Mouse (Mus musculus) T-helper 17 cell (primary cell): ENCODE measurements around the gene Tox2.

ENCODE experiments used
- in situ Hi-C, 2 experiments: fragments of 300-600 bp; cut with MboI, MseI; formaldehyde crosslinking; loops; 1 replicate in 1 of 2; 2 replicates in 1 of 2; pipeline ENCODE4 v1.15.1; 2025; ENCODE audit warnings: high pct_unique_total_duplicates in 2 of 2

The Tox2 gene

GRCm38 (mm10) chr2:163303037-163303436 is 100.1 kb downstream of the Tox2 start:
- in situ Hi-C loops, result no loop called here

- in situ Hi-C loops, result no loop called here
Measured at GRCm38 (mm10) chr2:163309376-163309775, 106.5 kb downstream of the Tox2 start.

GRCm38 (mm10) chr2:163310163-163310688 is 107.3 kb downstream of the Tox2 start:
- in situ Hi-C loops, result no loop called here

GRCm38 (mm10) chr2:163317281-163317680 is 114.4 kb downstream of the Tox2 start:
- in situ Hi-C loops, result no loop called here

GRCm38 (mm10) chr2:163318777-163319176 is 115.9 kb downstream of the Tox2 start:
- in situ Hi-C loops, result no loop called here

GRCm38 (mm10) chr2:163323163-163323562 is 120.2 kb downstream of the Tox2 start:
- in situ Hi-C loops, result no loop called here

- in situ Hi-C loops, result loop anchor here (5.0 kb wide), 1 partner anchor 233 kb away; no protein-coding TSS in a partner anchor
Measured at GRCm38 (mm10) chr2:163330742-163331141, 127.8 kb downstream of the Tox2 start.

GRCm38 (mm10) chr2:163331423-163331822 is 128.5 kb downstream of the Tox2 start:
- in situ Hi-C loops, result loop anchor here (5.0 kb wide), 1 partner anchor 234 kb away; no protein-coding TSS in a partner anchor

- in situ Hi-C loops, result loop anchor here (5.0 kb wide), 1 partner anchor 235 kb away; no protein-coding TSS in a partner anchor
Measured at GRCm38 (mm10) chr2:163332368-163333055, 129.6 kb downstream of the Tox2 start.

GRCm38 (mm10) chr2:163340263-163340662 is 137.3 kb downstream of the Tox2 start:
- in situ Hi-C loops, result loop anchor here (5.0 kb wide), 3 partner anchors 57 to 418 kb away; partner anchors contain the start of gene Jph2 (in 1 of the 2)

- in situ Hi-C loops, result loop anchor here (5.0 kb wide), 3 partner anchors 54 to 421 kb away; partner anchors contain the start of gene Jph2 (in 1 of the 2)
Measured at GRCm38 (mm10) chr2:163343671-163344070, 140.7 kb downstream of the Tox2 start.

- in situ Hi-C loops, result loop anchor here (5.0 kb wide), 3 partner anchors 52 to 423 kb away; partner anchors contain the start of gene Jph2 (in 1 of the 2)
Measured at GRCm38 (mm10) chr2:163344976-163345660, 142.2 kb downstream of the Tox2 start.

GRCm38 (mm10) chr2:163346497-163346896 is 143.6 kb downstream of the Tox2 start:
- in situ Hi-C loops, result no loop called here

GRCm38 (mm10) chr2:163347517-163348184 is 144.7 kb downstream of the Tox2 start:
- in situ Hi-C loops, result no loop called here

GRCm38 (mm10) chr2:163348677-163349076 is 145.8 kb downstream of the Tox2 start:
- in situ Hi-C loops, result no loop called here

- in situ Hi-C loops, result no loop called here
Measured at GRCm38 (mm10) chr2:163349411-163349810, 146.5 kb downstream of the Tox2 start.

- in situ Hi-C loops, result no loop called here
Measured at GRCm38 (mm10) chr2:163350443-163350842, 147.5 kb downstream of the Tox2 start.

- in situ Hi-C loops, result no loop called here
Measured at GRCm38 (mm10) chr2:163353731-163354130, 150.8 kb downstream of the Tox2 start.

- in situ Hi-C loops, result no loop called here
Measured at GRCm38 (mm10) chr2:163355666-163356065, 152.7 kb downstream of the Tox2 start.

- in situ Hi-C loops, result no loop called here
Measured at GRCm38 (mm10) chr2:163356113-163356840, 153.4 kb downstream of the Tox2 start.

GRCm38 (mm10) chr2:163358662-163359061 is 155.7 kb downstream of the Tox2 start:
- in situ Hi-C loops, result no loop called here
